Mouse (Mus musculus) heart, postnatal 10 days (tissue): Measurements from ENCODE around the gene Tcirg1. TPM values are rescaled to one million over a fixed set of nuclear protein-coding genes. Genes with fewer than 3 reads are reported as not detected.

ENCODE experiments used
- DNase-seq, 2 experiments: peaks; one replicate each; pipeline ENCODE4 v3.0.0; 2021
- intact Hi-C: fragments of 180-260 bp; cut with DNase I; formaldehyde crosslinking; loops from one replicate; pipeline ENCODE4 v1.15.1; 2025
- total RNA-seq, 2 experiments: library from RNA; stranded (reverse); gene quantifications; 2 replicates each; pipeline ENCODE4 v1.2.3; 2021

Tcirg1 gene
- total RNA-seq, 2 experiments from 2014 or later: 15.7 to 16.2 TPM

GRCm38 (mm10) chr19:3928779-3929178 is 21.8 kb upstream of the Tcirg1 start:
- intact Hi-C loops: no loop called here
- no peak for DNase-seq

- no peak for DNase-seq
- intact Hi-C loops: no loop called here
These were observed 21.1 kb upstream of the Tcirg1 start for GRCm38 (mm10) chr19:3927989-3928388.

DNA sequence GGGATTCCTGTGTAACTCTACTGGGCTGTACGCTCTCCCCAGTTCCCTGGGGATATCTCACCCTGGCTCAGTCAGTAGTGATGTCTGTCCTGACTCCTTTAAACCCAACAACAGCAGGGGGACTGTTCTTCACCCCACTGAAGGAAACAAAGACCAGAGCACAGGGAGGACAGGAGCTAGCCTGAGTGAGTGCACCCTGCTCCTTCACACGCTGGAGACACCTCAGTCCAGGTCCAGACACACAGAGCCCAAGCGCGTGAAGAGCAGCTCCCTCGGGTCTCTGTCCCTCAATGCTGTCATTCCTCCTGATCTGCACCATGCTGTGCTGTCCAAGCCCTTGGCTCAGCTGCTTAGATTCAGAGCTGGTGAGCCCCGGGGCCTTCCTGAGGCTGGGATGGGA is 19.8 kb upstream of the Tcirg1 start:
- DNase-seq: no peak
- intact Hi-C loops: no loop called here

GRCm38 (mm10) chr19:3926279-3926678 is 19.3 kb upstream of the Tcirg1 start:
- DNase-seq: peak in 1 of 2 experiments; percentile 32
- intact Hi-C loops: no loop called here

DNA sequence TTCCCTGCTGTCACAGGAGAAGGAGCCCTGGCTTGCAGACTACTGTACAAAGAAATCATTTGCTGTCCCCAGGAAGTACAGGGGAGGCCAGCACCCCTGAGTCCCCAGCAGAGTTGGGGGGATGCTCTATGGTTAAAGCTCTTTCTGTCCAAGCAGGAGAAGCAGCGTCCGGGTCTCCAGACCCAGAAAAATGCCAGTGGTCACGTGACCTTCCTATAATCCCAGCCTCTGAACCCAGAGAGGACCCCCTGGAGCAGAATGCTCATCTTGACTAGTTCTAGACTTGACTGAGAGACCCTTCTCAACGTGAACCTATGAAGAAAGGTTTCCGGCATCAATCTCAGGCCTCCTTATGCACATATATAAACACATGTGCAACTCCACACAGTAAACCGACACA is 18.9 kb upstream of the Tcirg1 start:
- no peak for DNase-seq
- intact Hi-C loops: no loop called here

- intact Hi-C loops: no loop called here
- no peak for DNase-seq
These were observed 17.9 kb upstream of the Tcirg1 start for GRCm38 (mm10) chr19:3924868-3925267.

DNA sequence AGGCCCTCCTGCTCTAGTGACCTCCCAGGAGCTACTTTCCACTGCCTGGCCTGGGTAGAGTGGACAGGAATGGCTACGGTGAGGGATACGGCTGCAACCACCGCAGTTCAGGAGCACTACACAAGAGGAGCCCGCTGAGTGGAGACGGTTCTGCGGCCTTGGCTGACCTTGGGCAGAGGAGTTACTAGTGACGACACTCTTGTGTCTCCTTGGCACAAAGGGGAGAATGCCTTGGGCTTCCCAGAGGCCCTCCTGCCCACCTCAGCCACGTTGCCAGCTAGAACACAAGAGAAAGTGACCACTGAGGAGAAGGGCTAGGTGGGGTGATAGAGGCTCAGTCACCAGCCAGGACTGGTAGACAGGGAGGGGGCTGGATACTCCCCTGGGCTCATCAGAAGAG is 17.3 kb upstream of the Tcirg1 start:
- DNase-seq: no peak
- intact Hi-C loops: no loop called here

DNA sequence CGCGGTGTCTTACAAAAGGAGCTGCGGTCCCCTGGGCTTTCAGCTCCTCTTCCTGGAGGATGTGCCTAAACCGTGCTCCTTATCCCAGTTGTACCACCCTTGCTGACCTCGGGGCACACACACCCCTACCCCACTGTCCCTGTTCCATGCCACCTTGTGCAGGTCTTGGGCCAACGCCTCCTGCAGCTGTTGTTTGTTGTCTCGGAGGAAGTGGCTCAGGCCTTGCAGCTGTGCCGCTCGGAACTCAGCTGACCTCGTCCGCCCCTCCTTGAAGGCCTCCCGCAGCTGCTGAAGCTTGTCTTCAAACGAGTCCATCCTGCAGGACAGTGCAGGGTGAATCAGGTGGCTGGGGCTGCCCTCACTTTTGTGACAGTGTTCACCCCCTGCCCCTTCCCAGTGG is 16.7 kb upstream of the Tcirg1 start:
- peak; percentile 70 to 77 for DNase-seq
- intact Hi-C loops: no loop called here

DNA sequence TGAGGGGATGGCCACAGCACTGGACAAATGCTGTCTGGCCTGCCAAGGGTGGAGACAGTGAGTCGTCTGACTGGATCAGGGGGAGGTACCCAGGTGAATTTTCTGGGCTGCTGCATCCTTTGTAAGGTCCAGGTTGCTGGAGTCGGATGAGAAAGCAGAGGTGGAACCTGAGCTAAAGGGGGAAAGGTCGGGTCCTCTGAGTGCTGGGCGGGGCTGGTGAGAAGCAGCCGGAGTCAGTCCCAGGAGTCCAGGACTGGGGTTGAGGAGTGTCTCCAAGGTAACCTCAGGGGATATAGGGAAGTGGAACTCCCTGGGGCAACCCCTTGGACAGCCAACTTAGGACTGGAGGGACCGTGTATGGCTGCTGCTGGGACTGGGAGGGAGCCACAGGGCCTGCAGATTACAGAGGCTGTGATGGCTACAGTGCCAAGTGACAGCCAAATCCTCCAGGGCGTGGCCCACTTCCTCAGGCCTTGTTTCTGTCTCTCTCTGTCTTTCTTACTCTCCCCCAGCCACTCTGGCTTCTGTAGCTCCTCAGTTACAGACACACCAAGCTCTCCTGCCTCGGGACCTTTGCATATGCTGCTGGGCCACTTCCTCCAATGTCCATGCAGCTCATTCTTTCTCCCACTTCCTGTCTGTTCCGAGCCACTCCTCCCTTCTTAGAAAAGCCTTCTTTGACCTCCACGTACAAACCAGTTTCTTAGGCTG is 15.9 kb upstream of the Tcirg1 start:
- DNase-seq: peak in 1 of 2 experiments; percentile 46
- intact Hi-C loops: no loop called here

- intact Hi-C loops: no loop called here
These were observed 13.0 kb upstream of the Tcirg1 start for GRCm38 (mm10) chr19:3919928-3920327.

GRCm38 (mm10) chr19:3916727-3917126 is 9.8 kb upstream of the Tcirg1 start:
- intact Hi-C loops: no loop called here
- DNase-seq: no peak

More at GRCm38 (mm10) chr19:3919928-3920327, 13.0 kb upstream of the Tcirg1 start:
- no peak for DNase-seq

DNA sequence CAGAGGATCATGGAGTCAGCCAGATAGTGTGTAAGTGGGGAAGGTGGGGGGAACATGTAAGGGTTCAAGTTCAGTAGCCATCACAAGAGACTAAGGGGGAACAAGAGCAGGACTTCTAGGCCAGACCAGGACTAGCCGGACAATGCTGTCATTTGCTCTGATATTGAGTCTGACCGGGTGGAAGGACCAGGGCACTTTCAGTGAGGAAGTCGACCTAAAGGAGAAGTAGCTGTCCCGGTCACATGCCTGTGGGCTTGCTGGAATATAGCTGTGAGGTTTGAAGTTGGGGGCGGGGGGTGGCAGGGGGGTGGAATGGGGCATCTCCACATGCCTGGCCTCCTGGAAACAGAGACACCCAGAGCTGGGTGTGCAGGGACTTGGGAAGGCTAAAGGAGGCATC is 7.6 kb upstream of the Tcirg1 start:
- intact Hi-C loops: no loop called here
- DNase-seq: no peak

GRCm38 (mm10) chr19:3913692-3914091 is 6.8 kb upstream of the Tcirg1 start:
- intact Hi-C loops: no loop called here
- DNase-seq: no peak

GRCm38 (mm10) chr19:3912337-3913204 is 5.6 kb upstream of the Tcirg1 start, which contains the start of gene Ndufs8:
Gene Ndufs8, minus strand, starts transcription at chr19:3912774.
- peak; percentile 95 to 97 for DNase-seq
- intact Hi-C loops: no loop called here

- intact Hi-C loops: no loop called here
These were observed 3.3 kb upstream of the Tcirg1 start for GRCm38 (mm10) chr19:3910206-3910605.

GRCm38 (mm10) chr19:3907876-3908660 is 1.1 kb upstream of the Tcirg1 start:
- intact Hi-C loops: no loop called here
- no peak for DNase-seq

More at GRCm38 (mm10) chr19:3910206-3910605, 3.3 kb upstream of the Tcirg1 start:
- no peak for DNase-seq

GRCm38 (mm10) chr19:3906326-3906725 is 607 bp downstream of the Tcirg1 start:
- no peak for DNase-seq
- intact Hi-C loops: no loop called here

- intact Hi-C loops: no loop called here
- peak; percentile 54 to 61 for DNase-seq
These were observed 1.5 kb downstream of the Tcirg1 start for GRCm38 (mm10) chr19:3905261-3905969.

DNA sequence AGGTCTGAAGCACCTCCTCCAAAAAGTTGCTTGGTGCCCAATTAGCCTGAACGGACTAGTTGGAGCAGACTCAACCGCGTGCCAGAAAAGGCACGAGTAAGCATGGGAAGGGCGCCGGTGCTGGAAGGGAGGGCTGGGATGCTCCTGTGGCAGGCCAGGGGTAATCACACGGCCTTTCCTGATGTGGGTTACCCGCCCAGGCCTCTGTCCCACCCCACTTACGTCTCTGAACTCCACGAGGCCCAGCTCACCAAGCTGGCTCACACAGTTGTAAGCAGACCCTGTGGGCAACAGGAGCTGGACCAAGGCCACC is 2.6 kb downstream of the Tcirg1 start:
- intact Hi-C loops: no loop called here

GRCm38 (mm10) chr19:3903648-3904362 is 3.1 kb downstream of the Tcirg1 start:
- intact Hi-C loops: no loop called here
- no peak for DNase-seq

More for the DNA sequence above, 2.6 kb downstream of the Tcirg1 start:
- DNase-seq: no peak
